Mouse (Mus musculus): ENCODE results near the gene Helz.

Gene Helz

DNA sequence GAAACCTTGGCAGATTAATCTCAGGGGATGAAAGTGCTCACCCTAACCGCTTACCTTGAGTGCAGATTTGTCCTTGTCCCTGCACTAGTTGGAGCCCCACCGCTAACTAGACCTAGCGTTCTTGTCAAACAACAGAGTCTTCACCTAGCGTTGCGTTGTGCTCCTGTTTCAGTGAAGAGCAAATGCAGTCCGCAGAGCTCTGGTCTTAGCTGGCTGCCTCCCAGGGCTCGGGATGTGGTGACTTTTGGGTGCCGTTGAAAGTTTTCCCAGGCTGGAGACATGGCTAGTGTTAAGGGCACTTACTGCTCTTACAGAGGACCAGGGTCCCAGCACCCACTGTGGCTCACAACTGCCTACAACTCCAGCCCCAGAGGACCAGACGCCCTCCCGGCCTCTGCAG, 127.5 kb downstream of the Helz start:
- CTCF ChIA-PET = no interaction called here

DNA sequence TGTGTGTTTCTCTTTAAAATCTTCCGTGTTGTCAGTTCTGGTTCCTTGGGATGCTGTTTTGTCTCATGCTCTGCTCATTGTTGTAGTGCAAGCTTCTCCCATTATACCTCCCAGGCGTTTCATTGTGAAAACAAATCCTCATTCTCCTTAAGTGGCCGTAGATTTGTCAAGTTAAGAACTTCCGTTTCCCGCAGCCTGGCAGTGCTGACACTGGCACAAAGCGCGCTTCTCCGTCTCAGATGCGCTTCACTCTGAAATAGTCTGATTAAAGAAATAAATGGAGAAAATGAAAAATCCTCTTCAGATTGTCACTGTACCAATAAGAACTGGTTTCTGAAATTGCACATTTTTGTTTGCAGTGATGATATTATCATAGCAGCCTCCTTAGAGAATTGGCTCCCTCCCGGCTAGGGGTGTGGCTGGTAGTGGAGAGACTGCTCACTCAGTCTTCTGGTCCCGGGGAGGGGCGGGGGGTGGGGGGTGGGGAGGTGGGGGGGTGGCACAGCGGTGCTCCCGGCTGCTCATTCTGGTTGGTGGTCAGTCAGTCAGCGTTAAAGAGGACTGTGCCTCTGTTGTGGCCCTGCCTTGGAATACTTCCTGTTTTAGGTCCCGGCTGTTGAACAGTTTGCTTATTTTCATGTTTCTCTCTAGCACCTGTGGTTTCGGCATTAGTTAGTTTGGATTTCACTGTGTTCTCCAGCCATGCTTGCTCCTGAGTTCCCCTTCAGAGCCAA, 128.6 kb downstream of the Helz start:
- CTCF ChIA-PET = no interaction called here

GRCm38 (mm10) chr11:107682694-107683355, 135.1 kb downstream of the Helz start:
- CTCF ChIA-PET = no interaction called here

GRCm38 (mm10) chr11:107683544-107684465, 136.1 kb downstream of the Helz start:
- CTCF ChIA-PET = no interaction called here

GRCm38 (mm10) chr11:107686290-107686689, 138.6 kb downstream of the Helz start:
- CTCF ChIA-PET = interaction anchor here (0.6 kb wide), 1 partner anchor 529 kb away, joined by 6 read pairs; no protein-coding TSS in a partner anchor

DNA sequence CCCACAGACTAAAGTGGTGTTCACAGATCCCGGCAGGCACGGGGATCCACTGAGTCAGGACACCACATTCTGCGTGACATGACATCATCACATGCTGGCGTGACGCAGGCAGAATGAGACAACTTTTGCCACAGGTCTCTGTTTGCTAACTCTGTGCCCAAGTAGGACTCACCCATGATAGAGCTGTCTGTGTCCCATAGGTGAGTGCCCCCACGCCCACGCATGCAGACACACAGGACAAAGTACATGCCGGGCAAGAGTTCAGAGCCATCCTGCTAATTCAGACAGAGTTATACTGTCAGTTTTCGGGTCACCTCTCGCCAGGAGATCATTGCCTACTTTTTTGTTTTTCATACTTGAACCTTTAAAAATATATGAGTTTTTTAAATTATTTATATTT, 140.8 kb downstream of the Helz start:
- CTCF ChIA-PET = no interaction called here

GRCm38 (mm10) chr11:107691569-107691968, 143.8 kb downstream of the Helz start:
- CTCF ChIA-PET = no interaction called here

DNA sequence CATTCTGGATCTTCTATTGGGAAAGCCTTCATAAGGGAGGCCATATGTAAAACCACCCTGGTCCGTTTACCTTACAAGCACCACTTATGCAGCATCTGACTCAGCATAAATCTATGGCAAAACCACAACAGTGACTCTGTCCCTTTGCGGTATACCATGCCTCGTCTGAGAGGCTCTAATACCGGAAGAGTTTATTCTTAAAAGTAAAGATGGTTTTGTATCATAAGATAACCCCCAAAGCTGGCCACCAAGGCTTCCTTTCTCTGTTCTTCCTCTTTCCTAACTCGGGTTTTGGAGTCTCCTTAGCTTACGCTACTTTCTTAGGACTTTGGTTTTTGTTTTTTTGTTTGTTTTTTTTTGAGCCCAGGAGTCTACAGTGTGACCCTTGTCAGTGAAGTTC, 145.6 kb downstream of the Helz start:
- CTCF ChIA-PET = no interaction called here

DNA sequence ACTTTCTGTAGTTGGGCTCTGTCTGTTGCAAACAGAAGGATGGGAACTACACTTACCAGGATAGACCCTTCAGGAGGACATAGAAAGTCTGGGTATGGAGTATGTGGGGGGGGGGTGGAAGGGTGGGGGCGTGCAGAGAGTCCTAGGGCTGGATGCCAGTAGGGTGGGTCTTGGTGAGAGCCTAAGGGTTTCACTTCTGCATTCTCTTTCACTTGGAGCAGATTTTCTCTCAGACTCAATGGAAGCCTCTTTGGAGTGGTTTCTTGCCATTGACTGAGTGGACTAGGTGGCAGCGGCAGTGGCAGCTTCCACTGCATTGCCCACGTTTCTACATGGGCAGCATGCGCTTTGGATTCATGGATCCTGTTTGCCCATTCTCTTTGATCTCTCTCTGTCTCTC, 152.2 kb downstream of the Helz start:
- CTCF ChIA-PET = interaction anchor here (0.6 kb wide), 1 partner anchor 1681 kb away, joined by 15 read pairs; no protein-coding TSS in a partner anchor

- CTCF ChIA-PET = no interaction called here
Measured at GRCm38 (mm10) chr11:107703272-107704134, 155.8 kb downstream of the Helz start.

- CTCF ChIA-PET = no interaction called here
Measured at GRCm38 (mm10) chr11:107705060-107705459, 157.3 kb downstream of the Helz start.

GRCm38 (mm10) chr11:107705476-107706074, 157.8 kb downstream of the Helz start:
- CTCF ChIA-PET = interaction anchor here (0.7 kb wide), 1 partner anchor 70 kb away, joined by 3 read pairs; no protein-coding TSS in a partner anchor

GRCm38 (mm10) chr11:107707897-107708610, 160.3 kb downstream of the Helz start:
- CTCF ChIA-PET = no interaction called here

GRCm38 (mm10) chr11:107710379-107710778, 162.6 kb downstream of the Helz start:
- CTCF ChIA-PET = no interaction called here

GRCm38 (mm10) chr11:107714368-107714767, 166.6 kb downstream of the Helz start:
- CTCF ChIA-PET = no interaction called here

GRCm38 (mm10) chr11:107716332-107716938, 168.7 kb downstream of the Helz start, which contains the start of gene Cacng1:
TSS of gene Cacng1 (minus strand) at chr11:107716522.
- CTCF ChIA-PET = no interaction called here

GRCm38 (mm10) chr11:107720264-107721021, 172.7 kb downstream of the Helz start:
- CTCF ChIA-PET = no interaction called here

DNA sequence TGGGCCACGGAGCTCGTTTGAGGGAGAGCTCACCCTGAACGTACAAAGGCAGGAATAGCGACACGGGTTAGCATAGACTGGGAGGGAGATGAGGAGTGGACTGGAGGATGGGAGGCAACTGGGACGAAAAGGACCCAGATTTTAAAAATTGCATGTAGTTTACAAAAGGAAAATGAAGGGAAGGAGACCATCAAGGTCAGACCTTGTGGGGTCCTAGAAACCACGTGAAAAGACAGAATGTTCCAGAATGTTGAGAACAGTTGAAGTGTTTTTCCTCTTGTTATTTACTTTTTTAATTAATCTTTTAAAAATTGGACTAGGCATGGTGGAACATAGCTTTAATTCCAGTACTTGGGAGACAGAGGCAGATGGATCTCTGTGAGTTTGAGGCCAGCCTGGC, 173.3 kb downstream of the Helz start:
- CTCF ChIA-PET = no interaction called here

DNA sequence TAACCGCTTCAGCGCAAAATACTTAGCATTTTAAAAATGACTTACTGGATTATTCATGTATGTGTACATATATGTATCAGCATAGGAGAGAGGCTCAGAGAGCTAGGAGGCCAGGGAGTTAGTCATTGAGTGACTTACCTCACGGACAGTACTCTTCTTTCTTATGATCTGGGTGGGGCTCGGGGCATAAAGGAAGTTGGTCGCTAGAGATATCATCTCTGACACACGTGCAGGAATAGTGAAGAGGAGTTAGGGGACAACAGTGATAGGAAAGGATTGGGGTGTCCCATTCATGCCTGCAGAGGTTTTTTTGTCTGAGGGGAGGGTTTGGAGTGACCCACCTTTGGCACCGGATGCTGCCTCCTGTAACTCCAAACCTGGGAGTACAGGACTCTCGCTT, 176.9 kb downstream of the Helz start:
- CTCF ChIA-PET = no interaction called here

All from spleen, embryonic (tissue).